Mouse (Mus musculus) embryonic facial prominence, embryonic 12.5 days (tissue): ENCODE results near the gene Polr1e. TPM values are rescaled to one million over a fixed set of nuclear protein-coding genes. Genes with fewer than 3 reads are reported as not detected.
"Not testable (repeated sequence)": the region's sequence is repeated elsewhere in the genome, so short reads cannot be mapped to it uniquely, and the experiment has no call there.

ENCODE experiments used
- ATAC-seq: fragments of 200-750 bp; cut with Nextera tagmentation; 2 replicates; pipeline ENCODE4 v1.8.0; 2017; ENCODE audit not compliant: insufficient number of reproducible peaks, insufficient read depth, low FRiP score, low TSS enrichment
- H3K27ac ChIP-seq: fragments of 300-500 bp; sonication (generic); 2 replicates; pipeline ENCODE4 v1.5.1; 2016; ENCODE audit warnings: mild to moderate bottlenecking
- H3K27me3 ChIP-seq: fragments of 300-500 bp; sonication (generic); 2 replicates; pipeline ENCODE4 v1.6.1; 2016; ENCODE audit warnings: mild to moderate bottlenecking, moderate library complexity
- H3K36me3 ChIP-seq: fragments of 300-500 bp; sonication (generic); 2 replicates; pipeline ENCODE4 v1.6.1; 2016; ENCODE audit warnings: mild to moderate bottlenecking
- H3K4me1 ChIP-seq: fragments of 300-500 bp; sonication (generic); 2 replicates; pipeline ENCODE4 v1.6.1; 2016
- H3K4me2 ChIP-seq: fragments of 300-500 bp; sonication (generic); replicated peaks from 2 replicates; pipeline ENCODE4 v1.6.1; 2016; ENCODE audit warnings: mild to moderate bottlenecking, moderate library complexity
- H3K4me3 ChIP-seq: fragments of 300-500 bp; sonication (generic); 2 replicates; pipeline ENCODE4 v1.5.1; 2016; ENCODE audit warnings: mild to moderate bottlenecking
- H3K9ac ChIP-seq: fragments of 300-500 bp; sonication (generic); 2 replicates; pipeline ENCODE4 v1.6.1; 2016; ENCODE audit warnings: mild to moderate bottlenecking, moderate library complexity
- H3K9me3 ChIP-seq: fragments of 300-500 bp; sonication (generic); 2 replicates; pipeline ENCODE4 v1.6.1; 2016; ENCODE audit warnings: mild to moderate bottlenecking, moderate library complexity
- WGBS: fragments of 180-500 bp; shearing (Covaris S2); methylation state at CpG from one replicate; pipeline ENCODE4 v1.1.7; 2016; 5-methylcytosine and 5-hydroxymethylcytosine counted together
- polyA plus RNA-seq: library from polyadenylated mRNA; unstranded; fragments of >200 nt; fragmentation: Nextera tagmentation; extraction: Ambion mirVana; gene quantifications from 2 replicates; pipeline ENCODE4 v1.2.1, GENCODE M21; 2016

Polr1e gene
- polyA plus RNA-seq, 1 experiment from 2014 or later, result 48.9 TPM

DNA sequence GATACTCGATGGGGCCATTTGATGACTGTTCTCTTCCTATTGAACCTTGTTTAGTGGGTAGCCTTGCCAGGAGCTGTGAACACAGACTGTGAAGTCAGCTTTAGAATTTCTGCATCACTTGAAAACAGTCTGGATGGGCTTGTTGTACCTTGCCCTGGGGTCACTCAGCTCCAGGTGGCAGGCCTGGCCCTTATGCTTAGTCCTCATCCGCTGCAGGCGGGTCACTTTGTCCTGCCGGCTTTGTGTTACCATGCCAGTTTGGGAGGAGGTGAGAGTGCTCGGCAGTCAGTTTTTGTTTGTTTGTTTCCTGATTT, 36.5 kb upstream of the Polr1e start:
- H3K9ac ChIP-seq, result peak overlapping the region; percentile 83
- 18% methylated on average over 5 of the region's 5 CpGs for WGBS
- peak overlapping the region; percentile 95 for H3K4me2 ChIP-seq
- peaks cover 23% of the 10 kb centered on the region for H3K4me1 ChIP-seq
- no peak for ATAC-seq
- no peaks in the 10 kb centered on the region for H3K9me3 ChIP-seq
- H3K4me3 ChIP-seq, result peak overlapping the region; percentile 74
- H3K27me3 ChIP-seq, result no peaks in the 10 kb centered on the region
- no peak overlapping the region for H3K27ac ChIP-seq
- H3K36me3 ChIP-seq, result no peaks in the 10 kb centered on the region

DNA sequence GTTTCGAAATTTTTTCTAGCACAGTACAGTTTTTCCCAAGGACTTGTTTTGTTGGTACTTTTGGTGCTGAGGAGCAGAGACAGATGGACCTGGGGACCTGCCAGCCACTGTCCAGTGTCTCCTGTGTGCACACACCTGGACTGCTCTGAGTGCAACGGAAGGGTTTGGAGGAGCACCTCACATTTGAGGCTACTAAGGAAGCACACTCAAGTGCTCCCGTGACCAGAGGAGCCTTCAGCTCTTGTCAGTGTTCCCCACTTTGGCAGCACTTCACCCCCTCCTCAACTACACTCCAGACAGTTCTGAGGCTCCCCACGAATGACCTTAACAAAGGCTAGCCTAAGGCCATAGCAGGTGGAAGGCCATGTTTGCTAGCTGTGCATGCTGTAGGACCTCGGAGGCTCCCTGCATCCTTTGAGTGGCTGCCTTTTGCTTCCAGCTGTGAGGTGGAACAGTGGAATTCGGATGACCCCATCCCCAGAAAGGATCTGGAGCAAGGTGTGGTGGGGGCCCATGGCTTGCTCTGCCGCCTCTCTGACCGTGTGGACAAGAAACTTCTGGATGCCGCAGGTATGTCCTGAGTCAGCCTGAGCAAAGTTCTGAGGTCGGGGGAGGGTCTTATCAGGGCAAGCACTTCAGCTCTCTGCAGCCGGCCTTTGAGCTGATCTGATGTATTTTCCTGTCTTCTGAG, 35.8 kb upstream of the Polr1e start:
- Histone ChIP-seq H3K27ac (no peak overlapping the region), H3K4me1 (peaks cover 23% of the 10 kb centered on the region), H3K4me3 (no peak overlapping the region), H3K36me3 (peaks cover 4% of the 10 kb centered on the region), H3K9ac (no peak overlapping the region), H3K4me2 (peak overlapping the region; percentile 95), H3K27me3 (no peaks in the 10 kb centered on the region), H3K9me3 (no peaks in the 10 kb centered on the region)
- WGBS, result 75% methylated on average over 11 of the region's 11 CpGs
- no peak for ATAC-seq

DNA sequence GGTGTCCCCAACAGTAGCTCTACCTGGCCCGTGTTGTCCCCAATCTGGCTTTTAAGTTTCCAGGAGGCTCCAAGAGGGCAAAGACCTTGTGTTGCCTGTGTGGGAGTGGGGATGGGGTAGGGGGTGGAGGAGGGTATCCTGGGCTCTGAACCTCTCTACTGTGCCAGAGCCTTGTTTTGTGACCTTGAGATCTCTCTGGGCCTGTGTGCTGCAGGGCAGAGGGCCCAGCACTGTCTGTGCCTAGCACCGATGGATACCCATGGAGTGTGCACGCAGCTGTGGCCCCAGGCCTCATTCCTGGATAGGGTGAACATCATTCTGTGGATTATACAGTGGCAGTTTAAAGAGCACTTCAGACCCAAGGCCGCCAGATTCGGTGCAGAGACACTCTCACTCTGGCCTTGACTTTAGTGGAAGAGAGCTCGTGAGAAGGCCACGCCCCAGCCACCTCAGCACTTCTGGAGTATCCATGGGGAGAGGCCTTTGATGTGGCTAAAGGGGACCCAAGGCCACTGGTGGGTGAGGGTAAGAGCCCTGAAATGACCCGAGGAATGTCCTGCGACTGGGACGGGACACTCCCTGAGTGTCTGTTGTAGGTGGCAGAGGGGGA, 35.1 kb upstream of the Polr1e start:
- Histone ChIP-seq H3K4me2 (no peak overlapping the region), H3K36me3 (peaks cover 9% of the 10 kb centered on the region), H3K4me1 (peaks cover 23% of the 10 kb centered on the region), H3K27ac (no peak overlapping the region), H3K4me3 (no peak overlapping the region), H3K9me3 (no peaks in the 10 kb centered on the region), H3K9ac (no peak overlapping the region), H3K27me3 (no peaks in the 10 kb centered on the region)
- ATAC-seq, result no peak
- WGBS, result 83% methylated on average over 10 of the region's 10 CpGs

DNA sequence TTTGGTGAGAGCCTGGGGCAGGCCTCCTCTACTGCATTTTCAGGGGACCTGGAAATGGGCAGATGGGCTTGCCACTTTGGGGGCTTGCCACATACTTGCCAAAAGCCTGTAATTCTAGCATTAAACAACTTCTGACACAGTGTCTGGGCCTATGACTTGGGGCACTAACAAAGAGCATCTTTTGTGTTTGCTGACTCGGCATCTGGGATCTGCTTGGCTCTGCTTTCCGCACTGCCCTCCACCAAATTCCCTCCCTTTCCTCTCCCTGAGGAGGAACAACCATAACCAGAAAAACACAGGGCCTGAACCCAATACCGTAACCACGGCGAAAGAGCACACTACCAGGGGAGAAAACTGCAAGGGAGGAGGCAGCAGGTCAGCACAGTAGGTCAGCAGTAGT, 27.8 kb upstream of the Polr1e start:
- Histone ChIP-seq H3K4me2 (no peak overlapping the region), H3K4me3 (no peak overlapping the region), H3K4me1 (no peaks in the 10 kb centered on the region), H3K9me3 (no peaks in the 10 kb centered on the region), H3K27ac (no peak overlapping the region), H3K36me3 (peaks cover 60% of the 10 kb centered on the region), H3K9ac (no peak overlapping the region), H3K27me3 (no peaks in the 10 kb centered on the region)
- ATAC-seq, result no peak
- WGBS, result 88% methylated on average over 5 of the region's 5 CpGs

DNA sequence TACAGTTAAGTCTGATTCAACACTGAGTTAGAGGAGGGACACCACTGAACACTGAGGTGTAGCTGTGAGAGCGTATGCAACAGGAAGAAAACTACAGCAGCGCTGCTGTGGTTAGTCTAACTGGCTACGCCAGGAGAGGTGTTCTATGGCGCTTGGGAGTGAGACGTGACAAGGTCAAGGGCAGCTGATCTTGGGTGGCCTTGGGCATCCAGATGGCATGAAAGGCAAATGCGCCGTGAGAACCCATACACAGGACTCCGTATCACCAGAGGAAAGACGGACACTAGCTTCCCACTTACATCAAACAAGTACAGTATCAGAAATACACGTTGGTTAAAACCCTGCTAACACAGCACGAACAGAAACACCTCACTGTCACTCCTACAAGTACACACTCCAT, 26.1 kb upstream of the Polr1e start:
- WGBS, result 90% methylated on average over 11 of the region's 11 CpGs
- H3K27ac ChIP-seq, H3K4me3 ChIP-seq, H3K4me1 ChIP-seq, H3K9ac ChIP-seq, ATAC-seq, H3K4me2 ChIP-seq, H3K9me3 ChIP-seq, H3K27me3 ChIP-seq: not testable (repeated sequence)
- peaks cover 59% of the 10 kb centered on the region for H3K36me3 ChIP-seq

DNA sequence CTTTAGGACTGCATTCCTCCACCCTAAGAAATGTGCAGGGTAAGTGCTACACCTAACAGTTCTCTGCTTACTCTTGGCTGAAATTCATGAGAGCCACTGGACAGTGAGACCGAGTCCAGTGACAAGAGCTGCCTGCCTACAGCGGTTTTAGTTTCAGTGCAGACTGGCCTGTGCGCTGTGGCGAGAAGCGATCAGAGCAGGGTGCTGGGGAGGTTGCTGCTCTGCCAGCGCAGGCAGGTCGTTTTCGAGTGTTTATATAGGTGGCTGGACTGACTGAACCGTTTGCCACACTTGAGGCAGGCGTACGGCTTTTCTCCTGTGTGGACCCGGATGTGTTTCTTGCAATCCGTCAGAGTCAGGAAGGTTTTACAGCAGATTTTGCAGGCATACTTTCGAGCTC, 25.2 kb upstream of the Polr1e start:
- H3K27ac ChIP-seq, H3K27me3 ChIP-seq, H3K4me2 ChIP-seq, H3K4me3 ChIP-seq, H3K4me1 ChIP-seq, ATAC-seq, H3K9ac ChIP-seq, H3K9me3 ChIP-seq: not testable (repeated sequence)
- 89% methylated on average over 14 of the region's 14 CpGs for WGBS
- H3K36me3 ChIP-seq, result peaks cover 52% of the 10 kb centered on the region

DNA sequence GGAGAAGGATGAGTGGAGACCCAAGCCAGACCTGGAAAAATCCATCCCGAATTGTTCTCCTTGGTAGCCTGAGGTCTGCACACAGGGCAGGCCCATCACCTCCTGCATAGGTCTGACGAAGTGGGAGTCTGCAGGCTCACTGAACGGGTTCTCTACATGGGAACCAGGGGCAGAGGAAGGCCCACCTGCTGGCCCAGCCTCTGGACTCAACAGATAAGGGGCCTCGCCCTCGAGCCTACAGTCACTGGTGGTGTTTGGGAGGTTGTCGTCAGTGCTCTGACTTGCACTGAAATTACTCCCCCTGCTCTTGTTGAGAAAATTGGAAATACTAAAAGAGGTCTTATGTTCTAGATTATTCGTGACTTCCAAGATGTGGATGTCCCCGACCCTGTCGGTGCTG, 24.5 kb upstream of the Polr1e start:
- Histone ChIP-seq H3K9me3 (no peaks in the 10 kb centered on the region), H3K4me1 (no peaks in the 10 kb centered on the region), H3K27me3 (no peaks in the 10 kb centered on the region), H3K27ac (no peak overlapping the region), H3K4me3 (no peak overlapping the region), H3K9ac (no peak overlapping the region), H3K36me3 (peaks cover 45% of the 10 kb centered on the region), H3K4me2 (no peak overlapping the region)
- 87% methylated on average over 9 of the region's 9 CpGs for WGBS
- no peak for ATAC-seq

DNA sequence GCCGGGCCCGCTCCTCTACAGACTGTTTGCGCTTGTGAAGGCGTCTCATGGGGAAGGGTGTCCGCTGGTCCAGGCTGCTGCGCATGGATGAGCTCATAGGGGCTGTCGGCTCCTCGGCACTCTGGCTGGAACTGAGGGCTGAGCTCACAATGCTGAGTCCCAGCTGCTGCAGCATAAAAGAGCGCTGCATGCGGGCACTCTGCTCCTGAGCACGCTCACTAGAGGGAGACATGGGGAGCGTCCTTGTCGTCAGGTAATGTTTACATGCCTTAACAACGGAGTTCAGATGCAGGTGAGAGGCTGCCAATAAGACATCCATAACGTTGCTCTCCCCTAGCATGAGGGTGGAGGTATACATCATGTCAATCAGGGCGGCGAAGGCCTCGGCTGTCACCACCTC, 23.6 kb upstream of the Polr1e start:
- H3K4me1 ChIP-seq, result no peaks in the 10 kb centered on the region
- H3K4me3 ChIP-seq, result no peak overlapping the region
- H3K36me3 ChIP-seq, result peaks cover 36% of the 10 kb centered on the region
- ATAC-seq, result no peak
- 89% methylated on average over 18 of the region's 18 CpGs for WGBS
- H3K4me2 ChIP-seq, result no peak overlapping the region
- H3K9me3 ChIP-seq, result no peaks in the 10 kb centered on the region
- no peak overlapping the region for H3K9ac ChIP-seq
- no peak overlapping the region for H3K27ac ChIP-seq
- H3K27me3 ChIP-seq, result no peaks in the 10 kb centered on the region

DNA sequence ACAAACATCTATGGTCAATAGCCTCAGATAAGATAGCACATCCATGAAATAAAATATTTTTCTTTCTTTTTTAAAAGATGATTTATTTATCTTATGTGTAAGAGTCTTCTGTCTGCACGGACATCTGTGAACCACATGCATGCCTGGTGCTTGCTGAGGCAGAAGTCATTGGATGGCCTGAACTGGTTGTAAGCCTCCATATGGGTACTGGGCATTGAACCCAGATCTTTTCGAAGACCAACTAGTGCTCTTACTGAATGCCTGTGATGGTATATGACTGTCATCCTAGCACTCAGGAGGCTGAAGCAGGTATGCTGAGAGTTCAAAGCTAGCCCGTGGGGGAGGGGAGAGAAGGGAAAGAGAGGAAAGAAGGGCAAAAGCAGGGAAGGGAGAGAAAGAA, 20.3 kb upstream of the Polr1e start:
- no peaks in the 10 kb centered on the region for H3K9me3 ChIP-seq
- peaks cover 13% of the 10 kb centered on the region for H3K36me3 ChIP-seq
- H3K9ac ChIP-seq, result no peak overlapping the region
- 67% methylated on average over 3 of the region's 3 CpGs for WGBS
- no peaks in the 10 kb centered on the region for H3K4me1 ChIP-seq
- no peak overlapping the region for H3K4me3 ChIP-seq
- no peak for ATAC-seq
- H3K4me2 ChIP-seq, result no peak overlapping the region
- no peak overlapping the region for H3K27ac ChIP-seq
- no peaks in the 10 kb centered on the region for H3K27me3 ChIP-seq

DNA sequence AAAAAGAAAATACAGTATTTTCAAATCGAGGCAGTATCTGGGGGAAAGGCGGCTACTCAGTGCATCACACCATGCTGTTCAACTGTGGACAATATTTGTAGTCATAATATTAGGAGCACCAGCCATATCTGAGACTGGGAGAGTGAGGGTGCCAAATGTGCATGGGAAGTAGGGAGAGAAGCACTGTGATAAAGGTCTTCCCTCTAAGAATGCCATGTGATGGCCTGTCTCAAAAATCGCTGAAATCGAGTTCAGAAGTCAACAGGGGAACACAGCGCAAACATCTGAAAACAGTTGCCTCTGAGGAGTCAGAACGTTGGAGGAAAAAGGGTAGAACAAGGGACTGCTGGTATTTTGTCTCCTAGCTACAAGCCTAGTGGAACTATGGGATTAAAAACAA, 18.4 kb upstream of the Polr1e start:
- H3K27me3 ChIP-seq, result no peaks in the 10 kb centered on the region
- no peaks in the 10 kb centered on the region for H3K9me3 ChIP-seq
- H3K36me3 ChIP-seq, result no peaks in the 10 kb centered on the region
- H3K4me3 ChIP-seq, result no peak overlapping the region
- H3K27ac ChIP-seq, result no peak overlapping the region
- no peak overlapping the region for H3K4me2 ChIP-seq
- no peak for ATAC-seq
- 84% methylated on average over 6 of the region's 6 CpGs for WGBS
- no peak overlapping the region for H3K9ac ChIP-seq
- no peaks in the 10 kb centered on the region for H3K4me1 ChIP-seq

DNA sequence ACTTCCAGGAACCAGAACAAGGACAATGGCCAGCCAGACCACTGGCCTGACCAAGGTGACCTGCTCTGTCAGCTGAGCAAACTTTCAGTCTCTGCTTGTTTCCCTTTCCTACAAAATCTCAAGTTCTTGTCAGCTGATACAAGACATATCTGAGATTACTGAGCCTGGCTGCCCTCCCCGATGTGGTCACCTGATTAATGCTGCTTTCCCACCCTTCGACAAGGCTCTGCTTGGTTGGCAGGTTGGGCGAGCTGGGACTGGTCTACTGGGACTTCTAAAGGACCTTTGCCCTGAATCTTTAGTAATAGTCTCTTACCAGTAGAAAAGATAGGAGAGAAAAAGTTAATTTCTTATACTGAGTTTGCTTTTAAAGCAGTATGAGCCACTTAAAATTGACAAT, 12.9 kb upstream of the Polr1e start:
- no peak overlapping the region for H3K4me3 ChIP-seq
- no peak for ATAC-seq
- no peaks in the 10 kb centered on the region for H3K9me3 ChIP-seq
- no peaks in the 10 kb centered on the region for H3K27me3 ChIP-seq
- H3K4me1 ChIP-seq, result peaks cover 8% of the 10 kb centered on the region
- H3K9ac ChIP-seq, result no peak overlapping the region
- WGBS, result 75% methylated on average over 3 of the region's 3 CpGs
- no peaks in the 10 kb centered on the region for H3K36me3 ChIP-seq
- no peak overlapping the region for H3K27ac ChIP-seq
- no peak overlapping the region for H3K4me2 ChIP-seq

DNA sequence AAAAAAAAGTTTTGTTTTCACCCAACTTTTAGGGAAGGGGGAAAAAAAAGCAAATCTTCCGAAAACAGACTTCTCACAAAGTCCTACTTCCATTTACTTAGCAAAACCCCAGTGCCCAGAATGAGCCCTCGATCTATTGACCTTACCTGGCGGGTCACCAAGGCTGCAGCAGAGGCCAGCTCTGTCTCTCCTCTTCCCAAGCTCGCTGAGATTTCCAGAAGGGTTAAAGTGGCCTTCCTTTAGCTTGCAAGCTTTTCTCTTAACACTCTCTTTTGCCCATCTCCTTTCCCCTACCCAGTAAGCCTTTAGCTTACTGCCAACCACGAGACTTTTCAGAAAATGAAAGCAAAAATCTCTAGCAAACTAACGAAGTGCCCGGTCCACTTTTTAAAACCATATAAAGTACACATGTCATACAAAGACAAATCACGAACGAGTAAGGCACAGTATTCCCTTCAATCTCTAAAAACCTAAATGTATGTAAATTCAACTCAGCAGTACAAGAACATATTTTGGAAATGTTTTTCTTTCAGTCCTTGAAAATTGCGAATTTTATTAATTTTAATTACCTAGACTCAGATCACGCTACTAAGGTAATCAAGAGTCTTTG, 7.5 kb upstream of the Polr1e start:
- H3K9me3 ChIP-seq, result no peaks in the 10 kb centered on the region
- peak overlapping the region; percentile 97; the same call in 1 of the 2 replicates for H3K27ac ChIP-seq
- H3K4me2 ChIP-seq, result peak overlapping the region; percentile 73
- no peaks in the 10 kb centered on the region for H3K27me3 ChIP-seq
- ATAC-seq, result no peak
- WGBS, result 10% methylated on average over 11 of the region's 11 CpGs
- peaks cover 19% of the 10 kb centered on the region for H3K4me1 ChIP-seq
- peak overlapping the region; percentile 76 for H3K4me3 ChIP-seq
- no peaks in the 10 kb centered on the region for H3K36me3 ChIP-seq
- H3K9ac ChIP-seq, result peak overlapping the region; percentile 82
